Comparison of ENCODE assay signal across 23 mouse cellular contexts in genomic region chr1:87840411-87841208, GRCm38 (mm10). TPM values are rescaled to one million over a fixed set of nuclear protein-coding genes. Genes with fewer than 3 reads are reported as not detected.
DNase-seq lines count a peak whose midpoint lies in the region; ATAC-seq and TF ChIP-seq lines count a peak whose summit lies in the region.
"Had no signal": no experiment of that assay in that cellular context is flagged by ENCODE, and none has a peak within 500 bp of the region (broad histone marks: within the 10 kb centered on the region; RNA-seq: fewer than 3 reads in every experiment).

No protein-coding gene starts in this region.

- 60% methylated on average over 11 of the region's 11 CpGs for WGBS in embryonic facial prominence, embryonic 14.5 days
- WGBS in embryonic facial prominence, embryonic 10.5 days = 75% methylated on average over 11 of the region's 11 CpGs
- 68% methylated on average over 11 of the region's 11 CpGs for WGBS in spleen, adult 2 months
- WGBS in embryonic facial prominence, embryonic 15.5 days = 57% methylated on average over 11 of the region's 11 CpGs
- 86% methylated on average over 11 of the region's 11 CpGs for WGBS in midbrain, embryonic 13.5 days

- TF ChIP-seq POLR2A in spleen, adult 2 months (IDR thresholded peaks at IDR 0.05; ENCODE audit: low read depth, low read length) = no peak

- no peaks in the 10 kb centered on the region for H3K27me3 ChIP-seq in embryonic facial prominence, embryonic 14.5 days (replicated peaks; ENCODE audit: control insufficient read depth, insufficient read depth, low read length)
- no peaks in the 10 kb centered on the region for H3K27me3 ChIP-seq in embryonic facial prominence, embryonic 10.5 days (replicated peaks; ENCODE audit: low read depth, poor library complexity, severe bottlenecking)
- no peaks in the 10 kb centered on the region for H3K27me3 ChIP-seq in spleen, adult 2 months (ENCODE audit: control insufficient read depth, insufficient read depth, low read length)
- H3K27me3 ChIP-seq in embryonic facial prominence, embryonic 15.5 days = no peaks in the 10 kb centered on the region
- H3K27me3 ChIP-seq in midbrain, embryonic 13.5 days = no peaks in the 10 kb centered on the region
- H3K27me3 ChIP-seq: embryonic facial prominence, embryonic 12.5 days; heart, embryonic 15.5 days; hindbrain, embryonic 13.5 days; stomach, embryonic 15.5 days had no signal

- H3K4me3 ChIP-seq in embryonic facial prominence, embryonic 14.5 days (ENCODE audit: low read depth, low read length) = no peak overlapping the region
- no peak overlapping the region for H3K4me3 ChIP-seq in embryonic facial prominence, embryonic 10.5 days
- H3K4me3 ChIP-seq in spleen, adult 2 months (ENCODE audit: extremely low read depth, insufficient read depth, insufficient read length) = no peak overlapping the region
- no peak overlapping the region for H3K4me3 ChIP-seq in embryonic facial prominence, embryonic 15.5 days (replicated peaks)
- H3K4me3 ChIP-seq in midbrain, embryonic 13.5 days (replicated peaks) = no peak overlapping the region
- H3K4me3 ChIP-seq: embryonic facial prominence, embryonic 12.5 days; heart, embryonic 15.5 days; hindbrain, embryonic 13.5 days; midbrain, embryonic 10.5 days; stomach, embryonic 15.5 days had no signal

- peak; percentile 57 for DNase-seq in embryonic facial prominence, embryonic 14.5 days (ENCODE audit: low spot score)
- no peak for DNase-seq in embryonic facial prominence, embryonic 10.5 days (ENCODE audit: low spot score)
- DNase-seq in spleen, adult 2 months (ENCODE audit: low read depth in 1 of 2, low spot score in 2 of 2) = no peak
- no peak for DNase-seq in spleen, adult 18-20 months
- DNase-seq in yolk sac, embryonic 10.5 days (ENCODE audit: low spot score) = peak; percentile 20
- DNase-seq in lung, postnatal 36 days = no peak
- DNase-seq: adrenal gland, postnatal 36 days; cerebellum, adult 9-10 months; gastrocnemius, postnatal 36 days; heart, postnatal 36 days; kidney, adult 2 months; retina, postnatal 1 day; right cerebral cortex, postnatal 25 days; thymus, postnatal 25 days had no signal

- 0 out of 2 replicates have a peak overlapping the region, but pooled peaks have one; percentile 4 for H3K27ac ChIP-seq in embryonic facial prominence, embryonic 14.5 days (replicated peaks; ENCODE audit: low read depth, low read length)
- H3K27ac ChIP-seq in embryonic facial prominence, embryonic 10.5 days (replicated peaks) = no peak overlapping the region
- peak overlapping the region; percentile 12; the same call in 1 of the 2 replicates for H3K27ac ChIP-seq in spleen, adult 2 months (ENCODE audit: insufficient read depth, low read length)
- no peak overlapping the region for H3K27ac ChIP-seq in embryonic facial prominence, embryonic 15.5 days (replicated peaks)
- no peak overlapping the region for H3K27ac ChIP-seq in midbrain, embryonic 13.5 days
- H3K27ac ChIP-seq: embryonic facial prominence, embryonic 12.5 days; heart, embryonic 15.5 days; hindbrain, embryonic 13.5 days; midbrain, embryonic 10.5 days; stomach, embryonic 15.5 days had no signal

- no peak overlapping the region for H3K4me2 ChIP-seq in embryonic facial prominence, embryonic 14.5 days (ENCODE audit: low read depth, low read length)
- no peak overlapping the region for H3K4me2 ChIP-seq in embryonic facial prominence, embryonic 15.5 days (replicated peaks)
- H3K4me2 ChIP-seq in midbrain, embryonic 13.5 days (replicated peaks) = no peak overlapping the region
- H3K4me2 ChIP-seq: embryonic facial prominence, embryonic 12.5 days; heart, embryonic 15.5 days; hindbrain, embryonic 13.5 days; stomach, embryonic 15.5 days had no signal

- H3K9me3 ChIP-seq in embryonic facial prominence, embryonic 14.5 days (ENCODE audit: control insufficient read depth, low read length) = no peaks in the 10 kb centered on the region
- H3K9me3 ChIP-seq in embryonic facial prominence, embryonic 10.5 days = no peaks in the 10 kb centered on the region
- H3K9me3 ChIP-seq in embryonic facial prominence, embryonic 15.5 days (replicated peaks) = no peaks in the 10 kb centered on the region
- no peaks in the 10 kb centered on the region for H3K9me3 ChIP-seq in midbrain, embryonic 13.5 days
- H3K9me3 ChIP-seq: embryonic facial prominence, embryonic 12.5 days; heart, embryonic 15.5 days; hindbrain, embryonic 13.5 days; midbrain, embryonic 10.5 days; stomach, embryonic 15.5 days had no signal

- H3K36me3 ChIP-seq in embryonic facial prominence, embryonic 14.5 days (ENCODE audit: control insufficient read depth, insufficient read depth, low read length) = no peaks in the 10 kb centered on the region
- no peaks in the 10 kb centered on the region for H3K36me3 ChIP-seq in embryonic facial prominence, embryonic 10.5 days (replicated peaks)
- H3K36me3 ChIP-seq in spleen, adult 2 months (ENCODE audit: control insufficient read depth, insufficient read depth, low read length) = no peaks in the 10 kb centered on the region
- no peaks in the 10 kb centered on the region for H3K36me3 ChIP-seq in embryonic facial prominence, embryonic 15.5 days
- no peaks in the 10 kb centered on the region for H3K36me3 ChIP-seq in midbrain, embryonic 13.5 days
- H3K36me3 ChIP-seq: embryonic facial prominence, embryonic 12.5 days; heart, embryonic 15.5 days; hindbrain, embryonic 13.5 days; midbrain, embryonic 10.5 days; stomach, embryonic 15.5 days had no signal

- TF ChIP-seq CTCF in spleen, adult 2 months (IDR thresholded peaks at IDR 0.05; ENCODE audit: extremely low read depth, insufficient read depth, insufficient read length, insufficient replicate concordance) = no peak

- H3K9ac ChIP-seq in embryonic facial prominence, embryonic 14.5 days (ENCODE audit: low read depth, low read length) = no peak overlapping the region
- H3K9ac ChIP-seq in embryonic facial prominence, embryonic 15.5 days = no peak overlapping the region
- H3K9ac ChIP-seq in midbrain, embryonic 13.5 days (replicated peaks) = no peak overlapping the region
- H3K9ac ChIP-seq: embryonic facial prominence, embryonic 12.5 days; heart, embryonic 15.5 days; hindbrain, embryonic 13.5 days; stomach, embryonic 15.5 days had no signal

- no peaks in the 10 kb centered on the region for H3K4me1 ChIP-seq in embryonic facial prominence, embryonic 14.5 days (ENCODE audit: control insufficient read depth, insufficient read depth, low read length)
- peaks cover 11% of the 10 kb centered on the region for H3K4me1 ChIP-seq in embryonic facial prominence, embryonic 10.5 days
- peaks cover 6% of the 10 kb centered on the region; the same call in 1 of the 2 replicates for H3K4me1 ChIP-seq in spleen, adult 2 months (ENCODE audit: control insufficient read depth, insufficient read depth, insufficient read length)
- peaks cover 7% of the 10 kb centered on the region; the same call in 1 of the 2 replicates for H3K4me1 ChIP-seq in embryonic facial prominence, embryonic 15.5 days
- H3K4me1 ChIP-seq in midbrain, embryonic 13.5 days (replicated peaks) = no peaks in the 10 kb centered on the region
- H3K4me1 ChIP-seq: heart, embryonic 15.5 days; hindbrain, embryonic 13.5 days; midbrain, embryonic 10.5 days; stomach, embryonic 15.5 days had no signal

- no peak for ATAC-seq in embryonic facial prominence, embryonic 14.5 days (ENCODE audit: low read depth)
- ATAC-seq in embryonic facial prominence, embryonic 15.5 days (ENCODE audit: insufficient number of reproducible peaks, low FRiP score, low TSS enrichment, low read depth) = peak; percentile 24; the same call in 1 of the 2 replicates
- ATAC-seq in midbrain, embryonic 13.5 days = no peak
- ATAC-seq: forebrain, embryonic 14.5 days; lung, postnatal 0 days had no signal

RNA-seq across cellular contexts. Expression of gene Dgkd, which starts 12.5 kb away (rescaled TPM):
- polyA plus RNA-seq in embryonic facial prominence, embryonic 14.5 days (2014; fragmentation: Nextera tagmentation; extraction: Ambion mirVana) = 31.7 and 34.1 TPM in 2 replicates
- polyA plus RNA-seq in embryonic facial prominence, embryonic 10.5 days (2016; fragmentation: Nextera tagmentation; extraction: Ambion mirVana) = 39.3 and 41.3 TPM in 2 replicates
- polyA plus RNA-seq in spleen, adult 2 months (2012; rRNA removed) = 62.4 and 69.4 TPM in 2 replicates
- 28.9 and 29.8 TPM in 2 replicates for polyA plus RNA-seq in embryonic facial prominence, embryonic 15.5 days (2015; fragmentation: Nextera tagmentation; extraction: Ambion mirVana)
- 41.2 and 43.7 TPM in 2 replicates for polyA plus RNA-seq in midbrain, embryonic 13.5 days (2015; fragmentation: Nextera tagmentation; extraction: Ambion mirVana)

RNA-seq across cellular contexts. Expression of gene Sag, which starts 37.1 kb away (rescaled TPM):
- 2.1 and 2.4 TPM in 2 replicates for polyA plus RNA-seq in embryonic facial prominence, embryonic 14.5 days (2014; fragmentation: Nextera tagmentation; extraction: Ambion mirVana)
- polyA plus RNA-seq in embryonic facial prominence, embryonic 10.5 days (2016; fragmentation: Nextera tagmentation; extraction: Ambion mirVana) = 4.8 and 5.6 TPM in 2 replicates
- 0.22 and 0.57 TPM in 2 replicates for polyA plus RNA-seq in spleen, adult 2 months (2012; rRNA removed)
- 2.4 and 2.7 TPM in 2 replicates for polyA plus RNA-seq in embryonic facial prominence, embryonic 15.5 days (2015; fragmentation: Nextera tagmentation; extraction: Ambion mirVana)
- 2.5 and 3.2 TPM in 2 replicates for polyA plus RNA-seq in midbrain, embryonic 13.5 days (2015; fragmentation: Nextera tagmentation; extraction: Ambion mirVana)

Comparison
In these comparisons a context has a peak if more than half of its experiments do, and no peak if none do; other contexts are left out.
1. DNase-seq: peak in embryonic facial prominence, embryonic 14.5 days (single experiment) and yolk sac, embryonic 10.5 days (single experiment); none in embryonic facial prominence, embryonic 10.5 days (single experiment), spleen, adult 2 months (0 of 2), spleen, adult 18-20 months (0 of 2) and lung, postnatal 36 days (single experiment).
2. H3K27ac ChIP-seq: peak in embryonic facial prominence, embryonic 14.5 days (single experiment) and spleen, adult 2 months (single experiment); none in embryonic facial prominence, embryonic 10.5 days (single experiment), embryonic facial prominence, embryonic 15.5 days (single experiment) and midbrain, embryonic 13.5 days (single experiment).